Mouse (Mus musculus) kidney, embryonic 15.5 days (tissue): ENCODE results near the gene Ppp1r27. TPM values are rescaled to one million over a fixed set of nuclear protein-coding genes. Genes with fewer than 3 reads are reported as not detected.
"Not testable (repeated sequence)": the region's sequence is repeated elsewhere in the genome, so short reads cannot be mapped to it uniquely, and the experiment has no call there.

ENCODE experiments used
- ATAC-seq: fragments of 200-750 bp; cut with Nextera tagmentation; replicated peaks from 2 replicates; pipeline ENCODE4 v1.8.0; 2017; ENCODE audit warnings: moderate TSS enrichment; ENCODE audit not compliant: low FRiP score
- H3K27ac ChIP-seq: fragments of 300-500 bp; sonication (generic); 2 replicates; pipeline ENCODE4 v1.5.1; 2015; ENCODE audit warnings: mild to moderate bottlenecking, inconsistent platforms
- H3K27me3 ChIP-seq: fragments of 300-500 bp; sonication (generic); 2 replicates; pipeline ENCODE4 v1.6.1; 2015; ENCODE audit warnings: inconsistent platforms
- H3K36me3 ChIP-seq: fragments of 300-500 bp; sonication (generic); 2 replicates; pipeline ENCODE4 v1.6.1; 2015; ENCODE audit warnings: inconsistent platforms
- H3K4me1 ChIP-seq: fragments of 300-500 bp; sonication (generic); 2 replicates; pipeline ENCODE4 v1.6.1; 2015; ENCODE audit warnings: inconsistent platforms
- H3K4me2 ChIP-seq: fragments of 300-500 bp; sonication (generic); 2 replicates; pipeline ENCODE4 v1.6.1; 2015; ENCODE audit warnings: moderate library complexity, mild to moderate bottlenecking, inconsistent platforms
- H3K4me3 ChIP-seq: fragments of 300-500 bp; sonication (generic); replicated peaks from 2 replicates; pipeline ENCODE4 v1.5.1; 2015; ENCODE audit warnings: mild to moderate bottlenecking, inconsistent platforms
- H3K9ac ChIP-seq: fragments of 300-500 bp; sonication (generic); 2 replicates; pipeline ENCODE4 v1.6.1; 2015; ENCODE audit warnings: mild to moderate bottlenecking, inconsistent platforms
- H3K9me3 ChIP-seq: fragments of 300-500 bp; sonication (generic); replicated peaks from 2 replicates; pipeline ENCODE4 v1.6.1; 2016; ENCODE audit warnings: inconsistent platforms
- WGBS: fragments of 180-500 bp; shearing (Covaris S2); methylation state at CpG from one replicate; pipeline ENCODE4 v1.1.7; 2015; ENCODE audit warnings: mixed read lengths; 5-methylcytosine and 5-hydroxymethylcytosine counted together
- polyA plus RNA-seq: library from polyadenylated mRNA; unstranded; fragments of >200 nt; fragmentation: Nextera tagmentation; extraction: Ambion mirVana; gene quantifications from 2 replicates; pipeline ENCODE4 v1.2.1, GENCODE M21; 2015

Ppp1r27 gene
- polyA plus RNA-seq, 1 experiment from 2014 or later, result 0.49 TPM

DNA sequence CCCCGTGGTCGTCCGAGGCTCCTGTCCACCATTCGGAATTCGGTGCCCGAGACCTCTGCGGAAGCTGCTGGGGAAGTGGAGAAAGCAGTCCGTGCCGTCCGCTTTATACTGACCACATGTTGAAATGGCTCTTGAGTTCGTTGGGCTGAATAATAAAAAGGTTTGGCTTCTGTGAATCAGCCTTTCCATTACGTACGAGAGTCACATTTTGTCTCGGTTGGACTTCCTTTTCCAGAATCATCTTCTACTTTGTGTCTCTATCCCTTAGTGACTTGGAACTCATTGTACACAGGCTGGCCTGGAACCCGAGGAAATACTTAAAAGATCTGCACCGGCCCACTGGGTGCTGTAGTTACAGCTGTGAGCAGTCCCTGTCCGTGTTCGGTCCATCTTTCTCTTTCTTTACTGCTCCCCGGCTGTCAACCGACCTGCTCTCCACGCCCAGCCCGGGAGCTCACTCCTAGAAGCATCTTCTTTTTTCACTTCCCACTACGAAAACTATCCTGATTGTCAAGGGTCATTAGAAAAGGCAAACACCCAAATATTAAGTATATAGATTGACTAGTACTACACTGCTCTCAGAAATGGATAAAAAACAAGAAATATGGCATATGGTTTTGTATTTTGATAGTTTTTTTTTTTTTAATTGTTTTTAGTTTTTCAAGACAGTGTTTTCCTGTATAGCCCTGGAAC lies 22.8 kb upstream of the Ppp1r27 start:
- H3K4me3 ChIP-seq, result peak overlapping the region; percentile 93
- H3K27me3 ChIP-seq, result no peaks in the 10 kb centered on the region
- H3K27ac ChIP-seq, result peak overlapping the region; percentile 98
- H3K9ac ChIP-seq, result peak overlapping the region; percentile 99
- peak; percentile 16; the same call in 1 of the 2 replicates for ATAC-seq
- H3K4me1 ChIP-seq, result peaks cover 46% of the 10 kb centered on the region
- under 1% methylated on average over 23 of the region's 23 CpGs for WGBS
- peaks cover 44% of the 10 kb centered on the region for H3K36me3 ChIP-seq
- no peaks in the 10 kb centered on the region for H3K9me3 ChIP-seq
- peak overlapping the region; percentile 66 for H3K4me2 ChIP-seq

DNA sequence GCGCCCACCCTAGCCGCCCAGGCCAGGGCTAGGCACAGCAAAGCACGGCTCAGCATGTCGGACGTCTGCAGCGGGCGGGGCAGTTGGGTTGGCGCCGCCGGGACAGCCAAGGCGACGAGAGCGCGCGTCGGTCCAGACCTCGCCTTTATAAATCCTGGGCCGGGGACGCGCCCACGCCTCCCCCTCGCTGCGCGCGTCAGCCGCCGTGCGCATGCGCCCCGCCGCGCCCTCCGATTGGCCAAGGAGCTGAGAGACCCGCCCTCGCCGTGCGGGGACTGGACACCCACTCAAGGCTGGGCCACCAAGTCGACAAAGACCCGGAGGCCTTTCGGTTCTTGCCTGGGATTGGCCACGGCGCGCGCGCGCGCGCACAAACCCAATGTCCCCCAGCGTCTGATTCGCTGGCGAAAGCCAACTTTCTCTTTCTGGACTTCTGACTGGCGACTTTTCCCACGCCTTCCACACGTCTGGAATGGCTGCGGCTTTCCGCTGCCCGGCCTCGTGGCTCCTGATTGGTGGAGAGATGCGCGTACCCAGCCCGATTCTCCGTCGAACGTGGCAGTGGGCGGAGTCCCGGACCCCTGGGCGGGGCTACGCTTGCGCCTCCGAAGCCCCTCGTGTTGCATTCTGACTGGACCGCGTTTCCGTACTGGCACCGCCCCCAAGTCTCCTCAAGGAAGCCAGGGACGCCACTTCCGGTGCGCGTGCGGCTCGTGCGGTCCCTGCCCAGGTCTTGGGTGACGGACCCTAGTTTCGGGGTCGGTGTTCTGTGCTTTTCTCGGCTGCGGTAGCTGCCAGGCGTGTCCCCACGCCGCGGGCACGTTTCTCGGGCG lies 22.0 kb upstream of the Ppp1r27 start, which contains the start of gene P4hb:
Gene P4hb, minus strand, starts transcription at position 502 of the 833 bp plus-strand sequence.
- Histone ChIP-seq H3K4me2 (peak within 1 kb of the TSS; percentile 66), H3K36me3 (peaks cover 44% of the 10 kb centered on the region), H3K27ac (peak within 1 kb of the TSS; percentile 98), H3K4me1 (peaks cover 38% of the 10 kb centered on the region), H3K9me3 (no peaks in the 10 kb centered on the region), H3K9ac (peak within 1 kb of the TSS; percentile 99), H3K4me3 (peak within 1 kb of the TSS; percentile 93), H3K27me3 (no peaks in the 10 kb centered on the region)
- ATAC-seq, result peak; percentile 97
- under 1% methylated on average over 94 of the region's 94 CpGs for WGBS

DNA sequence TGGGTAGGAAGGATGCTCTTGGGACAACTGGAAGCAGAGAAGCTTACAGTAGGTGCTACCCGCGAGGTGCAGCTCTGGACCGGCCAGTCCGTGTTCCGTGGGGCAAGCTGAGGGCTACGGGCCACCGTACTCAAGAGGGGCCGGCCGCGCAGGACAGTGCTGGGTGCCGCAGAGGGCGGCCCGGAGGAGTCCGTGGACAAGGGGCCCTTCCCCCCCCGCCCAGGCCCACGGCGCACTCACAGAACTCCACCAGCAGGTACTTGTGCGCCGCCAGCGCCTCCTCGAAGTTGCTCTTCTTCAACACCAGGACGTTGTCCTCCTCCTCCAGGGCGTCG lies 21.5 kb upstream of the Ppp1r27 start:
- peak; percentile 26 for ATAC-seq
- under 1% methylated on average over 24 of the region's 24 CpGs for WGBS

DNA sequence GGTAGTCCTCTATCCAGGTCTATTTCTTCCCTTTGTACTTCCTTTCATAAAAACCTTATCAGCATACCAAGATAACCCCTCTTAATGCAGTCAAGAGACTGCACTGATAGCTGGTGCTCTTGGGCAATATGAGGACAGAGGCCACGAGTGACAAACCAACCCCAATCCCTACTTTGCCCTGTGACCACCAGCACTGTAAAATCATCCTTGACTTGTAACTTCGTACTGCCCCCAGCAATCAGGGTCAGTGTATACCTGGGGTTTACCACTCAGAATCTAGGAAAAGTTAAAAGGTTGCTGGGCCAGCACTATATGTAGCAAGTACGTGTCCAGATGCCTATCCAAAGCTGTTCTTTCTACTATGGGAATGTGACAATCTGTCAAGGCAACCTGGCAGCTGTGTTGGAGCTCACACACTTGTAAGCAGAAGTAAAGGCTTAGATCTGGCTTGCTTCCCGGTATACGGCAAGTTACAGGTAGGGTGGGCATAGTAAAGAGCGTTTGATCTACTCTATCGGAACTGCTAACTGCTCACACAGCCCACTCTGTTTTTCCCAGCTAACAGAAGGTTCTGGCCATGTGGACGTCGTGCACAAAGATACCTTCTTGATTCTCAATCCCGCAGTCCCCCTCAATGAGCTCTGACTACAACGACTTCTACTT lies 21.0 kb upstream of the Ppp1r27 start:
- H3K4me2 ChIP-seq, result peak overlapping the region; percentile 66
- no peaks in the 10 kb centered on the region for H3K9me3 ChIP-seq
- ATAC-seq, result no peak
- peaks cover 28% of the 10 kb centered on the region for H3K4me1 ChIP-seq
- H3K27me3 ChIP-seq, result no peaks in the 10 kb centered on the region
- WGBS, result 8% methylated on average over 11 of the region's 11 CpGs
- H3K9ac ChIP-seq, result peak overlapping the region; percentile 99
- H3K27ac ChIP-seq, result peak overlapping the region; percentile 98
- H3K4me3 ChIP-seq, result peak overlapping the region; percentile 93
- H3K36me3 ChIP-seq, result peaks cover 46% of the 10 kb centered on the region

More for the DNA sequence above, 21.5 kb upstream of the Ppp1r27 start:
- peak overlapping the region; percentile 99 for H3K9ac ChIP-seq
- H3K36me3 ChIP-seq, result peaks cover 44% of the 10 kb centered on the region
- H3K4me2 ChIP-seq, result peak overlapping the region; percentile 66
- peaks cover 32% of the 10 kb centered on the region for H3K4me1 ChIP-seq
- H3K4me3 ChIP-seq, result peak overlapping the region; percentile 93
- H3K27me3 ChIP-seq, result no peaks in the 10 kb centered on the region
- peak overlapping the region; percentile 98 for H3K27ac ChIP-seq
- no peaks in the 10 kb centered on the region for H3K9me3 ChIP-seq

DNA sequence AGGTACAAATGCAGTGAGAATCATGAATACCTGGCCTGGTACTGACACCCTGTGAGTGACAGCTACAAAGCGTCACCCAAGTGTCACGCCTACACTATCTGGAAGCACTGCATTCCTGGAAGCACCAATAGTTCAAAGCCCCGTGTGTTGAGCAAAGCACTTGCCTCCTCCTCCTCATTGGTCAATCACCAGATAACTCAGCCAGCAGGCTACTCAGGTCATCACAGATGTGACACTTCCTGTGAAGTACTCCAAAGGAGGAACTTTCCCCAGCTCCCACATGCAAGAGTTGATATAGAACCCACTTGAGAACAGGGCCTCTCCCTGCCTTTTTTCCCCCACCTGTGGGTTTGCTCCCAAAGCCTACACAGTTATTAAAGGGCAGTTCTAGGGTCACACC lies 20.2 kb upstream of the Ppp1r27 start:
- H3K4me2 ChIP-seq, result peak overlapping the region; percentile 66
- peak overlapping the region; percentile 99 for H3K9ac ChIP-seq
- WGBS, result 72% methylated on average over 3 of the region's 3 CpGs
- H3K27me3 ChIP-seq, result no peaks in the 10 kb centered on the region
- peak overlapping the region; percentile 93 for H3K4me3 ChIP-seq
- H3K27ac ChIP-seq, result no peak overlapping the region
- H3K9me3 ChIP-seq, result no peaks in the 10 kb centered on the region
- no peak for ATAC-seq
- peaks cover 53% of the 10 kb centered on the region for H3K36me3 ChIP-seq
- peaks cover 28% of the 10 kb centered on the region for H3K4me1 ChIP-seq

DNA sequence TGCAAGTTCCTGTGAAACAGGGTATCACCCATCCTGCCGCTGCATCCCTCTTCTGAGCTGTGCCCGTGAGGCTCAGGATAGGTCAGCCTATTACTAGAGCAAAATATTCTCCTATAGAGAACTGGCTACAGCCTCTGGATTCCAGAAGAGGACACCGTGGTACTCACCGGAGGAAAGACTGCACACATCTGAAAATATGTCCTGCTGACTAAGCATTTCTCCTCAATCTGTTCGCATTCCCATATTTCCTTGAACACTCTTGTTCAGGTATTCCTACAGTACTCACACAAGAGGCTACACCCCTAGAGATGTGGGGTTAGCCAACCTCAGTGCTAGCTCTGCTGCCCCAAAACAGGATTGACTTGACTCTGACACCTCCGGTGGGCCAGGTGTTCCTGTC lies 17.4 kb upstream of the Ppp1r27 start:
- Histone ChIP-seq H3K4me1 (peaks cover 21% of the 10 kb centered on the region), H3K9me3 (no peaks in the 10 kb centered on the region), H3K4me3 (no peak overlapping the region), H3K4me2 (no peak overlapping the region), H3K36me3 (peaks cover 81% of the 10 kb centered on the region), H3K27ac (no peak overlapping the region), H3K27me3 (no peaks in the 10 kb centered on the region), H3K9ac (no peak overlapping the region)
- WGBS, result 92% methylated on average over 6 of the region's 6 CpGs
- no peak for ATAC-seq

DNA sequence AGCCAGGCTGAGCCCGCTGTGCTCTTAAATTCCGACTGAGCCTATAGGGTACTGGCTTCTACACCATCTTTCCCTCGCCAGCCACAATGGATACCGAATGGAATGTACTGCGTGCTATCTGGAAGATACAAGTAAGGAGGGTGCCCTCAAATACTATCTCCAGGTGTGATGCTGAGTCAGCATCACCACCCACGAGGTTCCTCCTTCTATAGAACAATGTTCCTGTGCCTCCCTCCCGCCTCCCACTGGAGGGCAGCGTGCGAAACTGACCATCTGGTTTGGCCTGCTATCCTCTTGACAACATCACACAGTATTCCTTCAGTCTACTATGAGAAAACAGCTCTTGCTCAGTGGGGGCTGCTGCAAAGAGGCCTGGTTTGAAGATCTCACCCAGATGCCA lies 14.2 kb upstream of the Ppp1r27 start:
- no peak overlapping the region for H3K4me2 ChIP-seq
- ATAC-seq, result no peak; the same call in 1 of the 2 replicates
- H3K4me1 ChIP-seq, result peaks cover 1% of the 10 kb centered on the region; the same call in 1 of the 2 replicates
- peaks cover 99% of the 10 kb centered on the region for H3K36me3 ChIP-seq
- H3K27me3 ChIP-seq, result no peaks in the 10 kb centered on the region
- H3K27ac ChIP-seq, result no peak overlapping the region
- H3K4me3 ChIP-seq, result no peak overlapping the region
- H3K9me3 ChIP-seq, result no peaks in the 10 kb centered on the region
- 83% methylated on average over 9 of the region's 9 CpGs for WGBS
- no peak overlapping the region for H3K9ac ChIP-seq

DNA sequence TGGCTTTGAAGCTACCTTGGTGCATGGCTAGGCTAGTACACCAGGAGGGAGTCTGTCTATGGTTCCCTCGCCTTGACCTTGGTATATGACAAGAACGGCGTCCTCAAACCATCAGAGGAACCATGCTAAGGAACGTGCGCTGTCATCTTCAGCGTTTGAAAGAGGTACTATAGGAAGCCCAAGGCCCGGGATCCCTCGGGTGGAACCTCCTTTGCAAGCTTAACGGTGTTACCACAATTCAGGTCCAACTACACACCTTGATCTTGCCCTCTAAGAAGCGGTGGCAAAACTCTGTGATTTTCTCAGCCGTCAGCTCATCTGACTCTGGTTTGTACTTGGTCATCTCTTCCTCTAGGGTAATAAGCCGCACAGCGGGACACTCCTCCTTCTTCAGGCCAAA lies 12.0 kb upstream of the Ppp1r27 start:
- Histone ChIP-seq H3K9ac (no peak overlapping the region), H3K27ac (no peak overlapping the region), H3K9me3 (no peaks in the 10 kb centered on the region), H3K27me3 (no peaks in the 10 kb centered on the region), H3K4me2 (no peak overlapping the region), H3K4me1 (no peaks in the 10 kb centered on the region), H3K4me3 (no peak overlapping the region), H3K36me3 (peaks cover 93% of the 10 kb centered on the region)
- no peak for ATAC-seq
- 92% methylated on average over 13 of the region's 13 CpGs for WGBS

DNA sequence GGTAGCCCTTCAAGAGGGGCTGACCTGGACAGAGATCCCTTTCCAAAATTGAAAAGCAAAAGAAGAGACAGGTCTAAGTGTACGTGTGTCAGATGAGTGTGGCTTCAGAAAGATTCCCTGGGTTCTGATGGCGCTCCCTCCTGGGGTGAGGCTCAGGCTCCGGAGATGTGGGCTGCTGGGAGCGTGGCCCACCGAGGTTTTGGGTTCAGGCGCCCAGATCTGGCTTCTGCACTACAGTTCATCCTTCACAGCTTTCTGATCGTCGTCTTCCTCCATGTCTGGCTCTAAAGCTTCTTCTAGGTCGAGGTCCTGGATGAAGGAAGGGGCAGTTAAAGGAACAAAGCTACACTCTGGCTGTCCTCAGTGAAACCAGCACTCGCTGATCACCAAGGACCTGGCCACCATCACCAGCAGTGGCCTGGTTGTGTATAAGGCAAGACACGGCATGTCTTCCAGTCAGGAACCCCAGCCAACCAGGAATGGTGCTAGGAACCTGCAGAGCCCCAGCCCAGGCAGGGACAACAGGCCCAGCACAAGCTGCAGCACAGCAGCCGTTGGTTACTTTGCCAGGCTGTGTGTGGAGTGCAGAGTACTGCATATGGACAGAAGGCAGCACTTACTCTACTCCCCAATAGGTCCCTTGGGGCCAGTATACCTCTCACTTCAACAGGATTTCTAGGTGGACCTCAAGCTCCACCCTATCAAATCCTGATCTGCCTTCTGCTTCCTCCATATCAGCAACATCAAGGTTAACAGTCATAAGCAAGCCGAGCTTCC lies 10.2 kb upstream of the Ppp1r27 start:
- Histone ChIP-seq H3K27ac (no peak overlapping the region), H3K4me1 (no peaks in the 10 kb centered on the region), H3K4me3 (no peak overlapping the region), H3K27me3 (no peaks in the 10 kb centered on the region), H3K9me3 (no peaks in the 10 kb centered on the region), H3K36me3 (peaks cover 79% of the 10 kb centered on the region), H3K9ac (no peak overlapping the region), H3K4me2 (no peak overlapping the region)
- no peak for ATAC-seq
- WGBS, result 92% methylated on average over 13 of the region's 13 CpGs

DNA sequence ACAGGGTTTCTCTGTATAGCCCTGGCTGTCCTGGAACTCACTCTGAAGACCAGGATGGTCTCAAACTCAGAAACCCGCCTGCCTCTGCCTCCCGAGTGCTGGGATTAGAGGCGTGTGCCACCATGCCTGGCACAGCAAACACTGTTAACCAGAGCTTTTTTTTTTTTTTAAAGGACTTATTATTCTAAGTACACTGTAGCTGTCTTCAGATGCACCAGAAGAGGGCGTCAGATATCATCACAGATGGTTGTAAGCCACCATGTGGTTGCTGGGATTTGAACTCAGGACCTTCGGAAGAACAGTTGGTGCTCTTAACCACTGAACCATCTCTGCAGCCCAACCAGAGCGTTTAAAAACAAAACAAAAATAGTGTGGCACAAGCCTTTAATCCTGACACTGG lies 7.9 kb upstream of the Ppp1r27 start:
- H3K4me3 ChIP-seq, H3K9me3 ChIP-seq, ATAC-seq, H3K4me1 ChIP-seq, H3K9ac ChIP-seq, H3K27ac ChIP-seq, H3K27me3 ChIP-seq, H3K4me2 ChIP-seq: not testable (repeated sequence)
- WGBS, result 91% methylated on average over 6 of the region's 6 CpGs
- peaks cover 56% of the 10 kb centered on the region for H3K36me3 ChIP-seq

DNA sequence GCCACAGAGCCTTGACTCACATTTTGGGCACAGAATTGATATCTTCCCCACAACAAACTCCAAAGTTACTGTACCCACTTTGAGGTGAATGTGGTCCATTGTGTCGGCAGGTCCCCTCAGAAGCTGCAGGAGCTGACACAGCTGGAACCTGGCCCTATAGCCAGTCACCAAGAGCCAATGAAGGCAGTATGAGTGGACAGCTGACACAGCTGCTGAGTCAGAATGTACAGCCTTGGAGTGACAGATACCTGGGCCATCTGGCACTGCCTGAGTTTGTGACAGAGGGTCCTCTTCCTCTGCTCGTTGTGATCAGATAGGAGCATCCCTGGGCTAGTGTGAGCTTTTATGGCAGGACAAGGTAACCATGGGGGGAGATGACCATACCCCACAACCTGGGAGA lies 4.3 kb upstream of the Ppp1r27 start:
- Histone ChIP-seq H3K27ac (no peak overlapping the region), H3K36me3 (peaks cover 20% of the 10 kb centered on the region), H3K27me3 (no peaks in the 10 kb centered on the region), H3K9me3 (no peaks in the 10 kb centered on the region), H3K9ac (no peak overlapping the region), H3K4me1 (peaks cover 4% of the 10 kb centered on the region), H3K4me2 (no peak overlapping the region), H3K4me3 (no peak overlapping the region)
- 74% methylated on average over 2 of the region's 2 CpGs for WGBS
- no peak for ATAC-seq
